Mouse (Mus musculus) lung, postnatal 0 days (tissue): ENCODE results near the gene Arhgef11.

Source experiments
- CTCF ChIP-seq: IDR thresholded peaks from 2 replicates; pipeline ENCODE4 v1.5.1; 2016; ENCODE audit warnings: antibody characterized with exemption, mild to moderate bottlenecking
- EP300 ChIP-seq: IDR thresholded peaks from 2 replicates; pipeline ENCODE4 v1.6.1; 2016; ENCODE audit warnings: antibody characterized with exemption, mild to moderate bottlenecking, control low read depth

- TF ChIP-seq CTCF: no peak
- TF ChIP-seq EP300: no peak
These were observed at the start of gene Arhgef11 for GRCm38 (mm10) chr3:87616957-87617810.
